Mouse (Mus musculus) liver, postnatal 0 days (tissue): ENCODE results near the gene Gm10100.

ENCODE experiments used
- CTCF ChIP-seq: sonication (generic); IDR thresholded peaks from 2 replicates; pipeline ENCODE4 v1.5.1; 2016; ENCODE audit warnings: antibody characterized with exemption, low read depth
- EP300 ChIP-seq: IDR thresholded peaks from 2 replicates; pipeline ENCODE4 v1.6.1; 2016; ENCODE audit warnings: antibody characterized with exemption, low read depth, mild to moderate bottlenecking

- no peak for TF ChIP-seq EP300
- TF ChIP-seq CTCF: no peak
Measured at GRCm38 (mm10) chr10:77684181-77684580, 42.1 kb upstream of the Gm10100 start.
